In the genomic region with DNA sequence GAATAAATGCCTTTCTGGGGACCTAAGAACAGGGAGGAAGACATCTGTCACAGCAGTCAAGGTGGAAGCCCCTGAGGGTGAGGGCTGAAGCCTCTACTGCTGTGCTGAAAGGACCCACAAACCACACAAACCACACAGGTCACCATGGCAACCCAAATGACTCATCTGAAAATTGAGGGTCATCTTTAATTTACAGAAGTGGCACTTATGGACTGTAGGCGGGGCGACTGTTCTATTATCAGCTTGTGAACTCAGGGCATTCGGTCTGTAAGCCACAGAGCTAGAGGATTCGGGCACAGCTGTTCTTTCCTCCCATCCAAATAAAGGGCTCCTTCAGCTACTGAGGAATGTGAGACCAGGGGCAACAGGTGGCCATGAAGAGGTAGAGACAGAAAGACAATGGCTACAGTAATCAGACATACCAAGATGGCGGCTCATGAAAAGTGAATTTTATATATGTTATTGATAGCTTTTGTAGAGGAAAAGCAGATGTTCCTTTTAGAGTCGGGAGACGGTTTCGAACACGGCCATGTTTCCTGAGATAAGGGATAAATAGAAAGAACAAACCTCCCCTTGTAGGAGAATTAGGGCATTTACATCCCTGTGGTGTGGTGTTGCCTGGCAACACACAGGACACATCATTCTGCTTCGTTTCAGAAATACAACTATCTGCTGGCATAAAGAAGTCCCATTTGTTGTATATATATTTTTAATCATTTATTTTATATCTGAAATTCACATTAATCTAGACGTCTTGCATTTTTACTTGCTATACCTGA, we compare ENCODE assay signal across 9 mouse cellular contexts. TPM values are rescaled to one million over a fixed set of nuclear protein-coding genes. Genes with fewer than 3 reads are reported as not detected.
A peak's percentile ranks its signal among the peaks of the same experiment; 100 is the strongest.
DNase-seq lines count a peak whose midpoint lies in the region; ATAC-seq lines count a peak whose summit lies in the region.
"Had no signal": no experiment of that assay in that cellular context is flagged by ENCODE, and none has a peak within 500 bp of the region (broad histone marks: within the 10 kb centered on the region; RNA-seq: fewer than 3 reads in every experiment).

No protein-coding gene starts in this region.

- H3K4me2 ChIP-seq in neural tube, embryonic 15.5 days = no peak overlapping the region; the same call in 1 of the 2 replicates
- no peak overlapping the region for H3K4me2 ChIP-seq in heart, embryonic 12.5 days
- H3K4me2 ChIP-seq: heart, embryonic 11.5 days had no signal

- DNase-seq in neural tube, embryonic 10.5 days (ENCODE audit: extremely low spot score, low spot score) = peak; percentile 37
- no peak for DNase-seq in frontal cortex, postnatal 25 days (ENCODE audit: low spot score in 2 of 2)
- no peak for DNase-seq in ovary, postnatal 10 days (ENCODE audit: low spot score)

- no peaks in the 10 kb centered on the region for H3K9me3 ChIP-seq in neural tube, embryonic 15.5 days (replicated peaks)
- H3K9me3 ChIP-seq in heart, embryonic 12.5 days (replicated peaks) = no peaks in the 10 kb centered on the region

- no peak overlapping the region for H3K4me3 ChIP-seq in neural tube, embryonic 15.5 days (replicated peaks)
- H3K4me3 ChIP-seq in heart, embryonic 12.5 days = no peak overlapping the region

- H3K4me1 ChIP-seq in neural tube, embryonic 15.5 days = peaks cover 3% of the 10 kb centered on the region; the same call in 1 of the 2 replicates
- no peaks in the 10 kb centered on the region for H3K4me1 ChIP-seq in heart, embryonic 12.5 days (replicated peaks)

- H3K27me3 ChIP-seq in neural tube, embryonic 15.5 days (replicated peaks) = no peaks in the 10 kb centered on the region
- H3K27me3 ChIP-seq in heart, embryonic 12.5 days (replicated peaks) = peaks cover 12% of the 10 kb centered on the region

- H3K36me3 ChIP-seq in neural tube, embryonic 15.5 days = no peaks in the 10 kb centered on the region
- H3K36me3 ChIP-seq in heart, embryonic 12.5 days = no peaks in the 10 kb centered on the region

- WGBS in neural tube, embryonic 15.5 days = 17% methylated on average over 11 of the region's 11 CpGs
- WGBS in heart, embryonic 12.5 days = 61% methylated on average over 11 of the region's 11 CpGs

- no peak overlapping the region for H3K27ac ChIP-seq in neural tube, embryonic 15.5 days (replicated peaks)
- no peak overlapping the region for H3K27ac ChIP-seq in heart, embryonic 12.5 days (ENCODE audit: poor library complexity, severe bottlenecking)

- ATAC-seq in neural tube, embryonic 15.5 days (ENCODE audit: low FRiP score) = no peak
- peak; percentile 82 to 93 for ATAC-seq in hematopoietic stem cell, adult 5-6 weeks (replicated peaks in 1 of 2; ENCODE audit: insufficient read depth in 1 of 2, low FRiP score in 2 of 2, low TSS enrichment in 1 of 2, low read depth in 1 of 2, poor library complexity in 2 of 2, severe bottlenecking in 2 of 2)
- ATAC-seq in megakaryocyte-erythroid progenitor cell, adult 5-6 weeks (replicated peaks; ENCODE audit: low FRiP score, low TSS enrichment, poor library complexity, severe bottlenecking) = peak; percentile 60
- no peak for ATAC-seq in heart, embryonic 12.5 days (ENCODE audit: insufficient number of reproducible peaks, low FRiP score)
- ATAC-seq in frontal cortex, adult (ENCODE audit: low TSS enrichment) = no peak

- no peak overlapping the region for H3K9ac ChIP-seq in neural tube, embryonic 15.5 days (replicated peaks)
- H3K9ac ChIP-seq in heart, embryonic 12.5 days = no peak overlapping the region

RNA-seq across cellular contexts. Expression of gene Rcbtb2, which starts 17.2 kb away (rescaled TPM):
- 56.8 and 63.3 TPM in 2 replicates for polyA plus RNA-seq in neural tube, embryonic 15.5 days (2015; fragmentation: Nextera tagmentation; extraction: Ambion mirVana)
- 52.1 and 64.2 TPM in 2 replicates for total RNA-seq in hematopoietic stem cell, adult 5-6 weeks (2017)
- total RNA-seq in megakaryocyte-erythroid progenitor cell, adult 5-6 weeks (2014; fragmentation: Nextera tagmentation) = 16.7 and 26.2 TPM in 2 replicates
- total RNA-seq in megakaryocyte-erythroid progenitor cell, adult 5-6 weeks (2017) = 20.5 and 33.5 TPM in 2 replicates
- 73.0 and 76.2 TPM in 2 replicates for polyA plus RNA-seq in heart, embryonic 12.5 days (2016; fragmentation: Nextera tagmentation; extraction: Ambion mirVana)

RNA-seq across cellular contexts. Expression of gene Cysltr2, which starts 56.7 kb away (rescaled TPM):
- 0.28 and 2.3 TPM in 2 replicates for polyA plus RNA-seq in neural tube, embryonic 15.5 days (2015; fragmentation: Nextera tagmentation; extraction: Ambion mirVana)
- 18.5 and 21.2 TPM in 2 replicates for total RNA-seq in hematopoietic stem cell, adult 5-6 weeks (2017)
- 4.1 and 5.6 TPM in 2 replicates for total RNA-seq in megakaryocyte-erythroid progenitor cell, adult 5-6 weeks (2014; fragmentation: Nextera tagmentation)
- 5.8 and 8.6 TPM in 2 replicates for total RNA-seq in megakaryocyte-erythroid progenitor cell, adult 5-6 weeks (2017)
- polyA plus RNA-seq in heart, embryonic 12.5 days (2016; fragmentation: Nextera tagmentation; extraction: Ambion mirVana) = not detected in 2 replicates
- polyA plus RNA-seq: heart, embryonic 11.5 days had no signal

Comparison
In these comparisons a context has a peak if more than half of its experiments do, and no peak if none do; other contexts are left out.
1. ATAC-seq: peak in hematopoietic stem cell, adult 5-6 weeks (2 of 2) and megakaryocyte-erythroid progenitor cell, adult 5-6 weeks (single experiment); none in neural tube, embryonic 15.5 days (single experiment), heart, embryonic 12.5 days (single experiment) and frontal cortex, adult (single experiment).